Comparison of ENCODE assay signal across 16 mouse cellular contexts in genomic region chr12:36790866-36791265, GRCm38 (mm10).
"Had no signal": no experiment of that assay in that cellular context is flagged by ENCODE, and none has a peak within 500 bp of the region (broad histone marks: within the 10 kb centered on the region; RNA-seq: fewer than 3 reads in every experiment).

No protein-coding gene starts in this region.

- H3K4me3 ChIP-seq: midbrain, embryonic 10.5 days; midbrain, embryonic 12.5 days; myocyte; neural tube, embryonic 13.5 days; neural tube, embryonic 15.5 days; stomach, embryonic 15.5 days had no signal

- H3K27me3 ChIP-seq: midbrain, embryonic 12.5 days; stomach, embryonic 15.5 days had no signal

- H3K9ac ChIP-seq: lung, embryonic 14.5 days; midbrain, embryonic 12.5 days; neural tube, embryonic 13.5 days; neural tube, embryonic 15.5 days; stomach, embryonic 15.5 days had no signal

- H3K27ac ChIP-seq: midbrain, embryonic 10.5 days; midbrain, embryonic 12.5 days; neural tube, embryonic 13.5 days; neural tube, embryonic 15.5 days; stomach, embryonic 15.5 days; stomach, postnatal 0 days had no signal

- H3K9me3 ChIP-seq: midbrain, embryonic 10.5 days; midbrain, embryonic 12.5 days; neural tube, embryonic 13.5 days; neural tube, embryonic 15.5 days; stomach, embryonic 15.5 days had no signal

- DNase-seq: lung, embryonic 14.5 days; lung, postnatal 10 days; lung, postnatal 4 days; midbrain, embryonic 14.5 days; right cerebral cortex, postnatal 14 days; thymus, adult 2 months; thymus, postnatal 25 days; thymus, postnatal 4 days had no signal

- H3K4me2 ChIP-seq: lung, embryonic 14.5 days; midbrain, embryonic 12.5 days; neural tube, embryonic 13.5 days; neural tube, embryonic 15.5 days; stomach, embryonic 15.5 days had no signal

- H3K4me1 ChIP-seq: midbrain, embryonic 10.5 days; midbrain, embryonic 12.5 days; stomach, embryonic 15.5 days had no signal

- H3K36me3 ChIP-seq: midbrain, embryonic 10.5 days; midbrain, embryonic 12.5 days; neural tube, embryonic 13.5 days; neural tube, embryonic 15.5 days; stomach, embryonic 15.5 days had no signal

- ATAC-seq: midbrain, embryonic 16.5 days had no signal
